Mouse (Mus musculus) megakaryocyte, embryonic 14.5 days (primary cell): Measurements from ENCODE around the gene Atp1b1.

Experiments used
- FLI1 ChIP-seq: IDR thresholded peaks from 2 replicates; pipeline ENCODE4 v1.6.1; 2012; ENCODE audit warnings: low read length, inconsistent platforms, mixed read lengths
- GATA1 ChIP-seq: IDR thresholded peaks from 3 replicates; pipeline ENCODE4 v1.6.1; 2012; ENCODE audit warnings: mixed read lengths, low read length, inconsistent platforms, borderline replicate concordance

DNA sequence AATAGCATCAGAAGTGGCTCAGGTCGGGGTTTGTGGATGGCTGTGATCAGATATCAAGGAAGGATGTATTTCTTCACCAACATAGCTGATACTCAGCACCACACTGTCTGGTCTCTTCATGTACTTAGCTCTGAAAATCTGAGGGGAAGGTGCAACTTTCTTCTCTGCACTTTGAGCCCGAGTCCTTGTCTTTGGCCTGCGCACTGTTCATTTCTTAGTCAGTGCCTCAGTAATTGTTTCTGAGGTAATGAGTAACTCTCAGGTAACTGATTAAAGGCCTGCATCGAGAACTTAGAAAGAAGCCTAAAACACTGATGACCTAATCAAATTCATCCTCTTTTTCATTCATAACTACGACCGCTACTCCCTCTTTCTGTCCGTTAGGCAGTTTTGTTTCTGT is 46.8 kb downstream of the Atp1b1 start:
- TF ChIP-seq FLI1 (no peak), GATA1 (no peak)
